Mouse (Mus musculus) induced T-regulatory cell, adult 2 months (primary cell): ENCODE data around the gene Tab1.

Experiments
- DNase-seq: peaks from one replicate; pipeline ENCODE4 v3.0.0-alpha.2; 2012; ENCODE audit warnings: low read depth

The Tab1 gene

DNA sequence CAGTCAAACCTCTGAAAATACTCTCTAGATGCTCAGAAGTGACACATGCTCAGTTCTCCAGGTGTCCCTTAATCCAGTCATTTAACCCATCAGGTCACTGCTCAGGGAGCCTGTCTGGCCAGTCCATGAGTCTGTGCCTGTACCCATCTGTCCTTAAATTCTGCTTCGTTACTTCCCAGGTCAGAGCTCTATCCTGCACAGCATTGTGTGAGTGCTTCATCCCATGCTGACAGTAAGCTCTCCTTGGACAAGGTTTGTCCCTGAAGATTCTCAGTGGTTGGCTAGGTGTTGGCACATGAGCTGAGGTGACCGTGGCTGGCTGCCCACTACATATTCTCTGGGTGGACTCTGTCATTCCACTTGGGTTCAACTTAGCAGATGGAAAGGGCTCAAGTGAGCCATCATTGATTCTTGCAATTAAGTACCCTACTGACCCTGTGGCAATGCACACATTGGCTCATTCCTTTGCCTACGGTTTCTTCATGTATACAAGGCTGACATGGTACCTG lies 73.2 kb downstream of the Tab1 start:
- DNase-seq = no peak

DNA sequence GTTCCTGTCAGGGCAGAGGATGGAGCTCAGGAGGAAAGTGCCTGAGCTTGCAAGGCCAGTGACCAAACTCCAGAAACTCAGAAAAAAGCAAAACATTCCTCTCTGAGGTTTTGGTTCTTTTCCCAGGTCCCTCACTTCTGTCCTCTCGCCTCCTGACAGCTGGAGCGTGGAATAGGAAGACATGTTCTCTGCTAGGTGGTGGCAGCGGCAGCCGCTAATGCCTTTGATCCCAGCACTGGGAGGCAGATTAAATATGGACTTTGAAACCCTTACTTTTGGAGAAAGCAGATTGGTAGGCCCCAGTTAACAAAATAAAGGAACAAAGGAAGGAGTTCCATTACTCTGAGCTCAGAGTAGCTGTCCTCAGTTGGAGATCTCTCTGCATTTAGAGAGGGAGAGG lies 75.5 kb downstream of the Tab1 start:
- DNase-seq = no peak
